Mouse (Mus musculus) midbrain, embryonic 16.5 days (tissue): Measurements from ENCODE around the gene Sox30. TPM values are rescaled to one million over a fixed set of nuclear protein-coding genes. Genes with fewer than 3 reads are reported as not detected.
"Not testable (repeated sequence)": the region's sequence is repeated elsewhere in the genome, so short reads cannot be mapped to it uniquely, and the experiment has no call there.

Experiments used
- ATAC-seq: fragments of 200-750 bp; cut with Nextera tagmentation; 2 replicates; pipeline ENCODE4 v1.8.0; 2017; ENCODE audit warnings: moderate TSS enrichment
- H3K27ac ChIP-seq: fragments of 300-500 bp; sonication (generic); 2 replicates; pipeline ENCODE4 v1.5.1; 2014; ENCODE audit warnings: mild to moderate bottlenecking, low read length, mixed read lengths
- H3K27me3 ChIP-seq: fragments of 300-500 bp; sonication (generic); 2 replicates; pipeline ENCODE4 v1.6.1; 2014; ENCODE audit warnings: low read depth, low read length, mixed read lengths; ENCODE audit not compliant: control insufficient read depth, insufficient read depth
- H3K36me3 ChIP-seq: fragments of 300-500 bp; sonication (generic); 2 replicates; pipeline ENCODE4 v1.6.1; 2014; ENCODE audit warnings: mild to moderate bottlenecking, low read length, moderate library complexity, mixed read lengths; ENCODE audit not compliant: control insufficient read depth, insufficient read depth
- H3K4me1 ChIP-seq: fragments of 300-500 bp; sonication (generic); 2 replicates; pipeline ENCODE4 v1.6.1; 2014; ENCODE audit warnings: mild to moderate bottlenecking, low read length, mixed read lengths; ENCODE audit not compliant: control insufficient read depth, insufficient read depth
- H3K4me2 ChIP-seq: fragments of 300-500 bp; sonication (generic); 2 replicates; pipeline ENCODE4 v1.6.1; 2014; ENCODE audit warnings: mild to moderate bottlenecking, low read length, mixed read lengths
- H3K4me3 ChIP-seq: fragments of 300-500 bp; sonication (generic); 2 replicates; pipeline ENCODE4 v1.5.1; 2014; ENCODE audit warnings: low read depth, mild to moderate bottlenecking, low read length, moderate library complexity, mixed read lengths
- H3K9ac ChIP-seq: fragments of 300-500 bp; sonication (generic); 2 replicates; pipeline ENCODE4 v1.6.1; 2014; ENCODE audit warnings: low read depth, low read length, mixed read lengths
- H3K9me3 ChIP-seq: fragments of 300-500 bp; sonication (generic); replicated peaks from 2 replicates; pipeline ENCODE4 v1.6.1; 2014; ENCODE audit warnings: mild to moderate bottlenecking, low read length, mixed read lengths; ENCODE audit not compliant: control insufficient read depth, poor library complexity, severe bottlenecking
- WGBS: fragments of 180-500 bp; shearing (Covaris S2); extraction: QIAGEN DNeasy Blood & Tissue Kit; methylation state at CpG from one replicate; pipeline ENCODE4 v1.1.7; 2014; 5-methylcytosine and 5-hydroxymethylcytosine counted together
- polyA plus RNA-seq: library from polyadenylated mRNA; unstranded; fragments of >200 nt; fragmentation: Nextera tagmentation; extraction: Ambion mirVana; gene quantifications from 2 replicates; pipeline ENCODE4 v1.2.1, GENCODE M21; 2015

Sox30 gene
- polyA plus RNA-seq, 1 experiment from 2014 or later = 0.08 TPM

DNA sequence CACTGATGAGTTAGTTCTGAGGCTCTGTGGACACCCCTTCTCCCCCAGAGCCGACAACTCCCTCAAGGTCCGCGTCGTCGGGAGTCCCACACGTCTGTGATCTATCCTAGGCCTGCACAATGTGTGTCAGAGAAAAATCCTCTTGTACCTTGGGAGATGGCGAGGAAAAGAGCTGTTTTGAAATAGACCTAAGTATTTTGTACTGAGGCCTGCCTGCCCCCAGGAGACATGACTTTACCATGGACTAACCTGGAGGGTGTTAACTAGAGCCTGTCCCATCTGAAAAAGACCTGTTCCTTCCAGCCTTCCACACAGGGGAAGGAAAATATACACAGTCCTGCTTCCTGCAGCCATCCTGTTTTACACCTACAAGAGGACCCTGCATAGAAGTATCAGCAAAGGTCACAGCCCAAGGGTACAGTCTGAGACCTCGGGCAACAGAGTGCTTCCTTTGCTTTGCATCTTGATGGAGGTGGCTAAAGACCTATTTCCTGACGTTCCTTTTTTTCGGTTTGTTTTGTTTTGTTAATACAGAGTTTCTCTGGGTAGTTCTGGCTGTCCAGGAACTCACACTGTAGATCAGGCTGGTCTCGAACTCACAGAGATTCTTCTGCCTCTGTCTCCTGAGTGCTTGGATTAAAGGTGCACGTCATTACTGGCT, 61.6 kb downstream of the Sox30 start:
- H3K4me1 ChIP-seq = no peaks in the 10 kb centered on the region
- no peak overlapping the region for H3K4me2 ChIP-seq
- H3K36me3 ChIP-seq = no peaks in the 10 kb centered on the region
- no peak overlapping the region for H3K4me3 ChIP-seq
- WGBS = 83% methylated on average over 12 of the region's 12 CpGs
- no peak for ATAC-seq
- no peak overlapping the region for H3K9ac ChIP-seq
- no peaks in the 10 kb centered on the region for H3K27me3 ChIP-seq
- no peak overlapping the region for H3K27ac ChIP-seq
- no peaks in the 10 kb centered on the region for H3K9me3 ChIP-seq

- Histone ChIP-seq H3K9ac (no peak overlapping the region), H3K4me1 (no peaks in the 10 kb centered on the region), H3K27me3 (no peaks in the 10 kb centered on the region), H3K9me3 (no peaks in the 10 kb centered on the region), H3K4me2 (no peak overlapping the region), H3K4me3 (no peak overlapping the region), H3K36me3 (no peaks in the 10 kb centered on the region), H3K27ac (no peak overlapping the region)
- WGBS = 90% methylated on average over 5 of the region's 5 CpGs
- ATAC-seq = no peak
Observed at GRCm38 (mm10) chr11:46044781-46045180, 64.7 kb downstream of the Sox30 start.

DNA sequence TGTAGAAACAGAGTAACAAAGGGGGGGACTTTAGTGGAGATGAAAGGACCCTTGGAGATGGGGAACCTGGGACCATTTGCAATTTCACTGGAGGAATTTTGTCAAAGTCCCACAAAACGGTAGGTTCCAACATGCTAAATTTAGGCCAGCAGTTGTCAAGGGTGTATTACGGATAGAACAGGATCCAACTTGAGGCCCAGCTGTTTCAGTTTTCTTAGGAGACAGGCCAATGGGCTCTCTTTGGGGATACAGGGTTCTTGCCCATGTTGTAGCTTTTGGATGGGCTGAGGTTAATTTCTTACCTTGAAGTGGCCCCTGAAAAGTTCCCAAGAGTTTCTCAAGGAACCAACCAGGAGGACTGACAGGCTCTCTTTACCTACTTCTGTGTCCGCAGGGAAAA, 67.2 kb downstream of the Sox30 start:
- ATAC-seq = no peak
- WGBS = 97% methylated on average over 3 of the region's 3 CpGs
- H3K36me3 ChIP-seq = no peaks in the 10 kb centered on the region

GRCm38 (mm10) chr11:46052105-46052659, 72.1 kb downstream of the Sox30 start, which contains the start of gene Gm12166:
Gene Gm12166, minus strand, starts transcription at chr11:46052321.
- not testable (repeated sequence) for H3K36me3 ChIP-seq, H3K9me3 ChIP-seq, H3K27ac ChIP-seq, H3K4me1 ChIP-seq, H3K9ac ChIP-seq, H3K4me2 ChIP-seq, ATAC-seq, H3K27me3 ChIP-seq, H3K4me3 ChIP-seq
- 23% methylated on average over 19 of the region's 19 CpGs for WGBS

More for the DNA sequence above, 67.2 kb downstream of the Sox30 start:
- no peak overlapping the region for H3K9ac ChIP-seq
- H3K4me1 ChIP-seq = no peaks in the 10 kb centered on the region
- H3K9me3 ChIP-seq = no peaks in the 10 kb centered on the region
- H3K27ac ChIP-seq = no peak overlapping the region
- no peaks in the 10 kb centered on the region for H3K27me3 ChIP-seq
- no peak overlapping the region for H3K4me2 ChIP-seq
- no peak overlapping the region for H3K4me3 ChIP-seq

GRCm38 (mm10) chr11:46053457-46053856, 73.3 kb downstream of the Sox30 start:
- not testable (repeated sequence) for H3K4me2 ChIP-seq, H3K27ac ChIP-seq, H3K27me3 ChIP-seq, H3K4me3 ChIP-seq, H3K9me3 ChIP-seq, ATAC-seq, H3K36me3 ChIP-seq, H3K9ac ChIP-seq
- 93% methylated on average over 3 of the region's 3 CpGs for WGBS
- H3K4me1 ChIP-seq = peaks cover 17% of the 10 kb centered on the region

DNA sequence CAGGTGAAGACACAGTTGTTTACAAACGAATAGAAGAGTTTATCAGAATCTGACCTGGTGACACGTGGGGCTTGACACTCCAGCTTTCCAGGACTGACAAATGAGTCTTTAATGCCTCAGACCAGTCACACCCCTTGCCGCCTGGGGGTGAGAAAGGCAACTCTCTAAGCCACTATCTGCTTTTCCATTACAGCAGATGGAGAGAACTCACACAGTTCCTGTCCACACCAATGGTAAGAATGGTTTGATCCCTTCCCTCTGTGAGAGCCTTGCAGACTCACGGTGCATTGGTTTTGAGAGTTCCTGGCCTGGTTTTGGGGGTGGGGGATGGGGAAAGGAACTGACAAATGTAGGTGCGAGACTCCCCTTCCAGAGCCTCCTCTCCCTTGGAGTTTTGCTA, 74.2 kb downstream of the Sox30 start:
- no peaks in the 10 kb centered on the region for H3K36me3 ChIP-seq
- WGBS = 61% methylated on average over 5 of the region's 5 CpGs
- no peak for ATAC-seq

GRCm38 (mm10) chr11:46054911-46055895, 75.1 kb downstream of the Sox30 start:
- H3K4me1 ChIP-seq = peaks cover 17% of the 10 kb centered on the region
- H3K36me3 ChIP-seq = no peaks in the 10 kb centered on the region
- peak overlapping the region; percentile 90 for H3K27ac ChIP-seq
- peak; percentile 52 for ATAC-seq
- no peaks in the 10 kb centered on the region for H3K9me3 ChIP-seq
- no peaks in the 10 kb centered on the region for H3K27me3 ChIP-seq
- peak overlapping the region; percentile 92 for H3K4me2 ChIP-seq
- 24% methylated on average over 13 of the region's 13 CpGs for WGBS
- peak overlapping the region; percentile 56 for H3K4me3 ChIP-seq
- peak overlapping the region; percentile 85 for H3K9ac ChIP-seq

More for the DNA sequence above, 74.2 kb downstream of the Sox30 start:
- no peaks in the 10 kb centered on the region for H3K27me3 ChIP-seq
- peaks cover 17% of the 10 kb centered on the region for H3K4me1 ChIP-seq
- no peaks in the 10 kb centered on the region for H3K9me3 ChIP-seq
- no peak overlapping the region for H3K27ac ChIP-seq
- no peak overlapping the region for H3K9ac ChIP-seq
- no peak overlapping the region for H3K4me2 ChIP-seq
- H3K4me3 ChIP-seq = no peak overlapping the region

DNA sequence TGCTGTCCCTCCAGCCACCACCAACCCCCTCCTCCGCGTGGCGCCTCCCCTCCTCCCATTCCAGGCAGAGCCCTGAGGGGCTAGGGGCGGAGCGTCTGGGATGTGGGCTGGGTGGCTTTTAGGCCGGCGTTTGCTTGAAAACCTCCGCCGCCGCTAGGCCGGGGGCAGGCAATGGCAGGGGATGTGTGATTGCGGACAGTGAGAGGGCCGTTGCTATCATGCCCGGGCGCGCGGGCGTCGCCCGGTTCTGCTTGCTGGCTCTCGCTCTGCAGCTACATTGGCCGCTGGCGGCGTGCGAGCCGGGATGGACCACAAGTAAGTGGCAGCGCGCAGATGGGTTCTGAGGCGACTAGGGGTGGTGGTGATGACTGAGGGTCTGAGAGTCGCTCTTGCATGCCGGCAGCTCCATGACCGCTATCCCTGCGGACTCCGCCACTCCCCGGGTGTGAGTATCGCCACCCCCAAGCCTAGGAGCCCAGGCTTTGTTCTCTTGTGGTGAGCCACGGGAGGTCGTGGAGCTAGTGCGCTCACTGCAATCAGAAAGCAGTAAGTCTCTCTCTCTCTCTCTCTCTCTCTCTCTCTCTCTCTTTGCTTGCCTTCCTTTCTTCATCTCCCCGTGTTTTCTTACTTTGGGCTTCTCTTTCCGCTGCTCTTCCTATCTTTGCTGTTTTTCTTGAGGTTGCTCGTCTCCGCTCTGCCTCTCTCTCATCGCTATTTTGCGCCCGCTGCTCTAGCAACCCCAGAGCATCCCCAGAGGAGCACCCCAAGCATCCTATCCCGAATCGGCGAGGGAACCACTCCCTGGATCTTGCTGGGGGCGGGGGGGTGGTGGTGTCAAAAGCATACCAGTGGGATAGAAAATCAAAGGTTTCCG, 76.0 kb downstream of the Sox30 start, which contains the start of gene Adam19:
Gene Adam19 (plus strand): TSS at position 97 of the 874 bp plus-strand sequence.
- Histone ChIP-seq H3K27ac (peak within 1 kb of the TSS; percentile 90), H3K4me2 (peak within 1 kb of the TSS; percentile 92), H3K9ac (peak within 1 kb of the TSS; percentile 85), H3K4me1 (peaks cover 17% of the 10 kb centered on the region), H3K36me3 (no peaks in the 10 kb centered on the region), H3K4me3 (peak within 1 kb of the TSS; percentile 56), H3K27me3 (no peaks in the 10 kb centered on the region), H3K9me3 (no peaks in the 10 kb centered on the region)
- 0% methylated on average over 49 of the region's 51 CpGs for WGBS
- ATAC-seq = peak; percentile 85
